Mouse (Mus musculus): ENCODE measurements around the gene Timm50.

Timm50 gene

GRCm38 (mm10) chr7:28311926-28312543, at the start of gene Timm50:
Timm50 (minus strand) TSS chr7:28312072.
- DNase-seq (ENCODE audit: low read depth in 1 of 2, low spot score in 2 of 2): peak; percentile 92 to 93

- no peak for DNase-seq (ENCODE audit: low read depth in 1 of 2, low spot score in 2 of 2)
Measured at GRCm38 (mm10) chr7:28360291-28360690, 48.4 kb upstream of the Timm50 start.

GRCm38 (mm10) chr7:28359854-28360253, 48.0 kb upstream of the Timm50 start:
- no peak for DNase-seq (ENCODE audit: low read depth in 1 of 2, low spot score in 2 of 2)

GRCm38 (mm10) chr7:28358431-28358830, 46.6 kb upstream of the Timm50 start:
- no peak for DNase-seq (ENCODE audit: low read depth in 1 of 2, low spot score in 2 of 2)

GRCm38 (mm10) chr7:28357984-28358383, 46.1 kb upstream of the Timm50 start:
- DNase-seq (ENCODE audit: low read depth in 1 of 2, low spot score in 2 of 2): no peak

GRCm38 (mm10) chr7:28356981-28357380, 45.1 kb upstream of the Timm50 start:
- DNase-seq (ENCODE audit: low read depth in 1 of 2, low spot score in 2 of 2): no peak

- no peak for DNase-seq (ENCODE audit: low read depth in 1 of 2, low spot score in 2 of 2)
Measured at GRCm38 (mm10) chr7:28355221-28355620, 43.3 kb upstream of the Timm50 start.

GRCm38 (mm10) chr7:28354596-28354995, 42.7 kb upstream of the Timm50 start:
- no peak for DNase-seq (ENCODE audit: low read depth in 1 of 2, low spot score in 2 of 2)

- DNase-seq (ENCODE audit: low read depth in 1 of 2, low spot score in 2 of 2): no peak
Measured at GRCm38 (mm10) chr7:28354113-28354581, 42.3 kb upstream of the Timm50 start.

GRCm38 (mm10) chr7:28353267-28353666, 41.4 kb upstream of the Timm50 start:
- no peak for DNase-seq (ENCODE audit: low read depth in 1 of 2, low spot score in 2 of 2)

- DNase-seq (ENCODE audit: low read depth in 1 of 2, low spot score in 2 of 2): no peak
Measured at GRCm38 (mm10) chr7:28351676-28352191, 39.9 kb upstream of the Timm50 start.

GRCm38 (mm10) chr7:28350155-28350883, 38.4 kb upstream of the Timm50 start, which contains the start of gene Rps16:
Rps16 (plus strand) TSS chr7:28350652.
- peak; percentile 95 to 98 for DNase-seq (ENCODE audit: low read depth in 1 of 2, low spot score in 2 of 2)

GRCm38 (mm10) chr7:28348601-28349000, 36.7 kb upstream of the Timm50 start:
- DNase-seq (ENCODE audit: low read depth in 1 of 2, low spot score in 2 of 2): no peak

- DNase-seq (ENCODE audit: low read depth in 1 of 2, low spot score in 2 of 2): no peak
Measured at GRCm38 (mm10) chr7:28347746-28348145, 35.9 kb upstream of the Timm50 start.

GRCm38 (mm10) chr7:28344637-28345036, 32.8 kb upstream of the Timm50 start:
- DNase-seq (ENCODE audit: low read depth in 1 of 2, low spot score in 2 of 2): peak in 1 of 2 experiments; percentile 43

- DNase-seq (ENCODE audit: low read depth in 1 of 2, low spot score in 2 of 2): no peak
Measured at GRCm38 (mm10) chr7:28341381-28341780, 29.5 kb upstream of the Timm50 start.

GRCm38 (mm10) chr7:28339213-28339917, 27.5 kb upstream of the Timm50 start:
- DNase-seq (ENCODE audit: low read depth in 1 of 2, low spot score in 2 of 2): peak in 1 of 2 experiments; percentile 57

GRCm38 (mm10) chr7:28338108-28338998, 26.5 kb upstream of the Timm50 start, which contains the start of gene Supt5:
Supt5 (minus strand) TSS chr7:28338746.
- DNase-seq (ENCODE audit: low read depth in 1 of 2, low spot score in 2 of 2): peak; percentile 90 to 91

- no peak for DNase-seq (ENCODE audit: low read depth in 1 of 2, low spot score in 2 of 2)
Measured at GRCm38 (mm10) chr7:28335471-28335870, 23.6 kb upstream of the Timm50 start.

- no peak for DNase-seq (ENCODE audit: low read depth in 1 of 2, low spot score in 2 of 2)
Measured at GRCm38 (mm10) chr7:28334534-28334933, 22.7 kb upstream of the Timm50 start.

Data from monocyte, adult 2 months (primary cell).